Mouse (Mus musculus) urinary bladder, postnatal 4 days (tissue): ENCODE data around the gene Psph.

Source experiments
- DNase-seq, 2 experiments: peaks; one replicate each; pipeline ENCODE4 v3.0.0; 2021 to 2022; ENCODE audit warnings: low spot score in 2 of 2

Psph gene

GRCm38 (mm10) chr5:129731021-129731420 is 56.2 kb downstream of the Psph start:
- DNase-seq: no peak

GRCm38 (mm10) chr5:129730344-129730743 is 56.9 kb downstream of the Psph start:
- no peak for DNase-seq

GRCm38 (mm10) chr5:129729286-129729685 is 58.0 kb downstream of the Psph start:
- DNase-seq: no peak

- DNase-seq: no peak
Measured at GRCm38 (mm10) chr5:129726784-129727183, 60.5 kb downstream of the Psph start.

- no peak for DNase-seq
Measured at GRCm38 (mm10) chr5:129725774-129726392, 61.4 kb downstream of the Psph start.

GRCm38 (mm10) chr5:129724834-129725773 is 62.1 kb downstream of the Psph start, which contains the start of gene Nipsnap2:
TSS of gene Nipsnap2 (plus strand) at chr5:129725063.
- DNase-seq: peak; percentile 88 to 92

- DNase-seq: no peak
Measured at GRCm38 (mm10) chr5:129724268-129724667, 63.0 kb downstream of the Psph start.

- no peak for DNase-seq
Measured at GRCm38 (mm10) chr5:129720176-129720575, 67.1 kb downstream of the Psph start.

- no peak for DNase-seq
Measured at GRCm38 (mm10) chr5:129717016-129717415, 70.2 kb downstream of the Psph start.
